Mouse (Mus musculus) myocyte (in vitro differentiated cells): ENCODE data around the gene Cmklr1.
"Not testable (repeated sequence)": the region's sequence is repeated elsewhere in the genome, so short reads cannot be mapped to it uniquely, and the experiment has no call there.

Source experiments
- CEBPB ChIP-seq: IDR thresholded peaks from 2 replicates; pipeline ENCODE4 v1.6.1; 2011; ENCODE audit warnings: mild to moderate bottlenecking, moderate library complexity; ENCODE audit not compliant: poor library complexity, insufficient read depth, severe bottlenecking
- E2F4 ChIP-seq: IDR thresholded peaks from one replicate; pipeline ENCODE4 v1.6.1; 2011; ENCODE audit warnings: mild to moderate bottlenecking, control low read depth, moderate library complexity; ENCODE audit not compliant: insufficient read depth
- MAX ChIP-seq: IDR thresholded peaks from one replicate; pipeline ENCODE4 v1.6.1; 2011; ENCODE audit warnings: low read depth, mild to moderate bottlenecking, control low read depth
- POLR2A ChIP-seq: IDR thresholded peaks from one replicate; pipeline ENCODE4 v1.6.1; 2011; ENCODE audit warnings: low read depth, mild to moderate bottlenecking, control low read depth, moderate library complexity; ENCODE audit not compliant: insufficient read length
- POLR2AphosphoS2 ChIP-seq: IDR thresholded peaks from one replicate; pipeline ENCODE4 v1.6.1; 2011; ENCODE audit warnings: low read depth, control low read depth; ENCODE audit not compliant: insufficient read length

DNA sequence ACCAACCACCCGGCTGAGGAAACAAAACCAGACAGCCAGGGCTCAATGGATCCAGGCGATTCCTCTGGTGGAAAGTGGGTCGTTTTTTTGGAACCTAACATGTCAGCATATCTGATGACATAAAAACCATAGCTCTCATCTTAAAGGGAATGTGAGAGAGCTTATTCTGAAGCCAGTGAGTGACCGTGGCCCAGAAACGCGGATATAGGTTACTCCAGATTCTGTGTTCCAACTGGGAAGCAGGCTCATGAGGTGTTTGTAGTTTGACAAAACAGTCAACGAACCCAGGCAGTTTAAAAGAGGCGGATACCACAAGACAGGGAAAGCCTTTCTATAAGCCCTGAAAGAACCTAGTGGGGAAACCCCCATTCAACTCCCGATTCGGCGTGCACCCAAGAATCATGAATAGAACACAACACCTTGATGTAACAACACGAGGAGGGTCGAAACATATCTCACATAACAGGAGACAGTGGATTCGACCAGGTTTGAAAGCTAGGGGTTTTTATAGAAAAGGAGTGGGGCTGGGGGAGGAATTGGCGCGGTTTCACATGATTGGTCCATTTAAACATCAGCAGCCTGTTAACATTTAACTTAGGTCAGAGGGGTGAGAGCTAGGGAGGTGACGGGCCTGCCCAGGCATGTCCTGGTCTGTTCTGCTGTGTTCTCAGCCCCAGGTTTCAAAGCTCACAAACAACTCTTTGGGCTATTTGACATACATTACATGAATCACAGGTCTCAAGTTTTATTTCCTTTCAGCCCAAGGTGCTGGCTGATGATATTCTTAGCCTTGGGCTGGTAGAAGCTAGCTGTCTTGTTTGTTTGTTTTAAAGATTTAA is 64.4 kb downstream of the Cmklr1 start:
- TF ChIP-seq POLR2A, POLR2AphosphoS2, MAX, E2F4, CEBPB: not testable (repeated sequence)
